Mouse (Mus musculus) cortical plate, adult 2 months (tissue): ENCODE results near the gene Bmp6.

Source experiments
- CTCF ChIP-seq: fragments of 200-500 bp; IDR thresholded peaks from 2 replicates; pipeline ENCODE4 v1.5.1; 2011; ENCODE audit warnings: mild to moderate bottlenecking, control low read depth, low read length; ENCODE audit not compliant: insufficient read depth; ENCODE audit errors: extremely low read depth
- POLR2A ChIP-seq: fragments of 200-500 bp; IDR thresholded peaks from 2 replicates; pipeline ENCODE4 v1.6.1; 2011; ENCODE audit warnings: mild to moderate bottlenecking, low read length, control low read depth; ENCODE audit not compliant: insufficient read depth; ENCODE audit errors: extremely low read depth

DNA sequence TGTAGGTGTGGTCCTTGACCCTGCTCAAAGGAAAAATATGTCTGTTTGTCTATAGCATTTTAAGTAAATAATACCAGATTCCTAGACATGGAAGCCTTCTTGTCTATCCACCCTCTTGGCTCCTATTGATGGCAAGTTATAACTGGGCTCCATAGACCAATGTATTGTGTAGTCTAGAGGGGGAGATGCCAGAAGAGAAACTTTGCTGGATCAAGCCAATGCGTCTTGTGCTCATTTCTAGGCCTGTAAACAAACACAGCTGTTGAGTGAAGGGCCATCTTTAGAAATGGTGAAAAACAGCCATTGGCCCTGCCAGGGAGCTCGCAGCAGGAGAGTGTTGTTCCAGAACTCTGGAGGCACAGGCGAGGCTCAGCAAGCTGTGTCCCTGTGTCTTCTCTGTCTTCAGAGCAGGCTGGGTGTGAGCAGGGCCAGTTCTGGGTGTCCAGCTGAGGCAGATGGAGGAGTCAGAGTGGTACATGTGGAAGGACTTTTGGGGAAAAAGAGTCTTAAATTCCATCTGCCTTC, 41.2 kb downstream of the Bmp6 start:
- TF ChIP-seq CTCF: no peak
- TF ChIP-seq POLR2A: no peak
